Mouse (Mus musculus) midbrain, embryonic 13.5 days (tissue): Measurements from ENCODE around the gene Krit1. TPM values are rescaled to one million over a fixed set of nuclear protein-coding genes. Genes with fewer than 3 reads are reported as not detected.
"Not testable (repeated sequence)": the region's sequence is repeated elsewhere in the genome, so short reads cannot be mapped to it uniquely, and the experiment has no call there.

ENCODE experiments used
- ATAC-seq: fragments of 200-750 bp; cut with Nextera tagmentation; 2 replicates; pipeline ENCODE4 v1.8.0; 2017; ENCODE audit warnings: mild to moderate bottlenecking, moderate TSS enrichment, moderate library complexity
- H3K27ac ChIP-seq: fragments of 300-500 bp; sonication (generic); 2 replicates; pipeline ENCODE4 v1.5.1; 2015; ENCODE audit warnings: inconsistent platforms, mild to moderate bottlenecking, moderate library complexity
- H3K27me3 ChIP-seq: fragments of 300-500 bp; sonication (generic); 2 replicates; pipeline ENCODE4 v1.6.1; 2015; ENCODE audit warnings: mild to moderate bottlenecking, inconsistent platforms
- H3K36me3 ChIP-seq: fragments of 300-500 bp; sonication (generic); 2 replicates; pipeline ENCODE4 v1.6.1; 2015; ENCODE audit warnings: mild to moderate bottlenecking, inconsistent platforms
- H3K4me1 ChIP-seq: fragments of 300-500 bp; sonication (generic); replicated peaks from 2 replicates; pipeline ENCODE4 v1.6.1; 2015; ENCODE audit warnings: inconsistent platforms
- H3K4me2 ChIP-seq: fragments of 300-500 bp; sonication (generic); replicated peaks from 2 replicates; pipeline ENCODE4 v1.6.1; 2015; ENCODE audit warnings: moderate library complexity, mild to moderate bottlenecking, inconsistent platforms
- H3K4me3 ChIP-seq: fragments of 300-500 bp; sonication (generic); replicated peaks from 2 replicates; pipeline ENCODE4 v1.5.1; 2015; ENCODE audit warnings: mild to moderate bottlenecking, inconsistent platforms
- H3K9ac ChIP-seq: fragments of 300-500 bp; sonication (generic); replicated peaks from 2 replicates; pipeline ENCODE4 v1.6.1; 2015; ENCODE audit warnings: mild to moderate bottlenecking, inconsistent platforms
- H3K9me3 ChIP-seq: fragments of 300-500 bp; sonication (generic); 2 replicates; pipeline ENCODE4 v1.6.1; 2016; ENCODE audit warnings: mild to moderate bottlenecking, inconsistent platforms
- WGBS: fragments of 180-500 bp; shearing (Covaris S2); methylation state at CpG from one replicate; pipeline ENCODE4 v1.1.7; 2015; 5-methylcytosine and 5-hydroxymethylcytosine counted together
- polyA plus RNA-seq: library from polyadenylated mRNA; unstranded; fragments of >200 nt; fragmentation: Nextera tagmentation; extraction: Ambion mirVana; gene quantifications from 2 replicates; pipeline ENCODE4 v1.2.1, GENCODE M21; 2015

Krit1 gene
- polyA plus RNA-seq, 1 experiment from 2014 or later = 73.3 TPM

DNA sequence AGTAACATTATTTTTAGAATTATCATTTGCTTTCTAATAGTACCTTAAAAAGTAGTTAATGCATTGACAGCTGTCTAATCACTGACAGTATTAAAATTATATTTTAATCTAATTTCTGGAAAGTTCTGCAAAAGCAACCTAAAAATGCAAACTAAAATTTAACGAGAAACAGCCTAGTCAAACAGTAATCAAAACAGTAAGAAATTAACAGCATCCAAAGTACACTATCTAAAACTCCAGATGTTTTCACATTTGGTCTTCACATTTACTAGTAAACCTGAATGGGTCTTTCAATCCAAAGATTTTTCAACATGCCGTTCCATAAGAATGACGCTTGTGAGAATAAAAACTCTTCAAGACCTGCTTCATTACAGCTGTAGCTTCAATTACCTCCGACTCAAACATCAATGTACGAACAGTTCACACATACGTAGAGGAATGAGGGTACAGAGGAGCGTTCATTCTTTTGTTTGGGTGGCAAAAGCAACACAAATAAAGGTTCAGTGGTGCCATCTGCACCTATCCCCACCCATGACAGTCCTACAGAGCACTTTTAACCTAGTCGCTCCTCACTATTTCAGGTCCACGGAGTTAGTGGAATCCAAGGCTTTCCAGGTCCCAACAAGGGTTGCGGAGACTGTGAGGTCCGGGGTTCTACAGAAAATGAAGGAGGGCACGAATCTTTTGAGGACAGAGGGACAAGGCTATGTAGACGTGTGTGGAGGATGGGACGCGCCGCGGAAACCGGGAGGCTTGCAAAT, 1.1 kb upstream of the Krit1 start:
- H3K9me3 ChIP-seq = no peaks in the 10 kb centered on the region
- peaks cover 26% of the 10 kb centered on the region for H3K4me1 ChIP-seq
- peak; percentile 1; the same call in 1 of the 2 replicates for ATAC-seq
- peak overlapping the region; percentile 92 for H3K27ac ChIP-seq
- peak overlapping the region; percentile 91 for H3K4me2 ChIP-seq
- H3K27me3 ChIP-seq = no peaks in the 10 kb centered on the region
- WGBS = 7% methylated on average over 18 of the region's 18 CpGs
- H3K36me3 ChIP-seq = no peaks in the 10 kb centered on the region
- peak overlapping the region; percentile 81 for H3K4me3 ChIP-seq
- peak overlapping the region; percentile 90 for H3K9ac ChIP-seq

DNA sequence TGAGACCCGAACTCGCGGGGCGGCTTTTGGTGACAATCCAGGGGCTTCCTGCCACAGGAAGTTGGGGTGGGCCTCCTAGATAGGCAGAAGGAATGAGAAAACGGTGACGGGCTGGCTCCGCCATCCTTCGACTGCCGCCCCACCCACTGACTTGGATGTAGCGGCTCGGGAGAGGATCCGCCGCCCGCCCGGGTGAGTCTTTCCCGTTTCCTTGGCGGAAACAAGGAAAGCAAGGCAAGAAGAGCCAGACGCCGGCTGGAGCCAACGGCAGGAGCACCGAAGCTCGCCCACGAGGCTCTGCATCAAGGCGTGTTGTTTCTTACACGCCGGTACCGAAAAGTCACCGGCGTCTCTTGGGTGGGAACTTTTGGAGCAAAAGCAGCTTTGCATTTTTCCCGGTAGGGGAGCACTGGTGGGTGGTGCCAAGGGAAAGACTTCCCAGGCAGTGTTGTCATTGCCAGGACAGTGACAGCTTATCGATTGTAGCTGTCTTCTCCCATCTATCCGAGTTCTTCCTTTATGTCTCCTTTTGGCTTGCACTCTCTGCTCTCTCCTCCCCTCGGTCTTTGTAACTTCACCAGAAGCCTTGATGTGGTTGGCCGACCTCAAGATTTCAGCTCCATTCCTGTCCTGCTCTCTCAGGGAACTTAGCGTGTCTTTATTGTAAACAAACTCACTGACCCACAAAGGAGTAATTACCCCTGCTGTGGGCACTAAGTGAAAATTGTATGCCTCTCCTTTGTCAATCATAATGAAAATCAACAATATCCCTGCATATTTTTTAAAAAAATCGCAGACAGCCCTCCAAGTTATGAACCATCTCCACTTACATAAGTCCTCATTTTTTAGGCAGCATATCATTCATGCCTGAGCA, 545 bp downstream of the Krit1 start:
- Histone ChIP-seq H3K4me2 (peak overlapping the region; percentile 91), H3K27ac (peak overlapping the region; percentile 92), H3K9me3 (no peaks in the 10 kb centered on the region), H3K4me3 (peak overlapping the region; percentile 81), H3K9ac (peak overlapping the region; percentile 90), H3K27me3 (no peaks in the 10 kb centered on the region), H3K36me3 (0 out of 2 replicates have a peak, but pooled peaks cover 5% of the 10 kb centered on the region), H3K4me1 (peaks cover 26% of the 10 kb centered on the region)
- ATAC-seq = peak; percentile 5; the same call in 1 of the 2 replicates
- under 1% methylated on average over 36 of the region's 36 CpGs for WGBS

DNA sequence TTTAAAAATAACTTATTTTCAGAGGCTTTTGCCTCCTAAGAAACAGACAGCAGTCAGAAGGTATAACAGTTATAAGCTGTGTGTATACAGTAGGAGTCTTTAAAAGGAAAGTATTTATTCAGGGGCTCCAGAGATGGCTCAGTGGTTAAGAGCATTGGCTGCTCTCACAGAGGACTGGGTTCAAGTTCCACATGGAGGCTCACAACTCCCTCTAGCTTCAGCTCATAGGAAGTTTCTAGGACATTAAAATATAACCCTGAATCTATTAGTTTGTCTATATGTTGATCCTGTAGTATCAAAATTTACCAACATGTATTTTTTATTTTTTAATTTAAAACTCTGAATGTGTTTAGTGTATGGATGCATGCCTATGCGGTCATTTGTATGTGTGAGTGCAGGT, 5.5 kb downstream of the Krit1 start:
- peaks cover 8% of the 10 kb centered on the region for H3K4me1 ChIP-seq
- no peak for ATAC-seq
- no peak overlapping the region for H3K27ac ChIP-seq
- no peak overlapping the region for H3K9ac ChIP-seq
- 97% methylated on average over 1 of the region's 1 CpGs for WGBS
- peaks cover 27% of the 10 kb centered on the region for H3K36me3 ChIP-seq
- no peaks in the 10 kb centered on the region for H3K27me3 ChIP-seq
- no peak overlapping the region for H3K4me2 ChIP-seq
- H3K9me3 ChIP-seq = no peaks in the 10 kb centered on the region
- no peak overlapping the region for H3K4me3 ChIP-seq

DNA sequence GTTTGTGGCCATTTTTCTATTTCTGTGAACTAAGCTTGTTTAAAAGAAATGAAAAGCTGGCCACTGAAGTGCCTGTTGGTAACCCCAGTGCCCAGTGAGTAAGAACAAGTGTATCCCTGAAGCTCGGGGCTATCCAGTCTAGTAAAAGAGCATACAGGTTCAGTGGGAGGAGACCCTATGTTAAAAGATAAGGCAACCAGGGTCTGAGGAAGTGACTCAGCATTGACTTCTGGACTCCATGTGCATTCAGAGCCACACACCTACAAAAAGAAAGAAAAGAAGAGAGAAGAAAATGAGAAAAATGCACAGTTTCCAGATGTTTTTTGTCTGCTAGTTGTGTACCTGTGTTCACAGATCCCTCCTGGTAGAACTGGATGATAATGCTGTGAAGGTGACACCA, 31.1 kb downstream of the Krit1 start:
- H3K4me3 ChIP-seq = no peak overlapping the region
- H3K4me2 ChIP-seq = no peak overlapping the region
- no peaks in the 10 kb centered on the region for H3K9me3 ChIP-seq
- no peaks in the 10 kb centered on the region for H3K27me3 ChIP-seq
- ATAC-seq = no peak
- 95% methylated on average over 1 of the region's 1 CpGs for WGBS
- H3K36me3 ChIP-seq = peaks cover 51% of the 10 kb centered on the region
- no peak overlapping the region for H3K9ac ChIP-seq
- H3K4me1 ChIP-seq = no peaks in the 10 kb centered on the region
- H3K27ac ChIP-seq = no peak overlapping the region

DNA sequence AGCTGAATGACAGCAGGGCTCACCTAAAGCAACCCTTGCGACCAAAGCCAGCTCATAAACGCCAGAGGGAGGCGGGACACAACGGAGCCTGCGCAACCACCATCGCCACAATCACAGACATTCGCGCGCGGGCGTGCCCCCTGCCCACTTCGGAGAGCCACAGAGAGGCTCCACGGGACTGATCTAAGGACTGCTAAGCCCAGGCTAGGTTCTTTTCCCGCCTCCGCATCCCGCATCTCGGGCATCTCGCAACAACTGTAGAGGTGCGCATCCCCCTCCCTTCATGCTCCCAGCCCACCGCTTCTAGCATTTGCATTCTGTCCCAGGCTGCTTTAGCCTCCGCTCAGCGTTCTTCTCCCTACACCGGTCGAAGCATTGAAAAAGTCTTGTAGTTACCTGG, 42.0 kb downstream of the Krit1 start, which contains the start of gene Lrrd1:
Gene Lrrd1 (plus strand): TSS at position 148 of the 400 bp plus-strand sequence.
- Histone ChIP-seq H3K27ac (no peak within 1 kb of the TSS), H3K27me3 (no peaks in the 10 kb centered on the region), H3K9ac (peak within 1 kb of the TSS; percentile 65), H3K4me2 (peak within 1 kb of the TSS; percentile 66), H3K4me1 (peaks cover 5% of the 10 kb centered on the region), H3K4me3 (peak within 1 kb of the TSS; percentile 43), H3K36me3 (peaks cover 8% of the 10 kb centered on the region), H3K9me3 (no peaks in the 10 kb centered on the region)
- ATAC-seq = peak; percentile 71
- WGBS = 6% methylated on average over 24 of the region's 24 CpGs

DNA sequence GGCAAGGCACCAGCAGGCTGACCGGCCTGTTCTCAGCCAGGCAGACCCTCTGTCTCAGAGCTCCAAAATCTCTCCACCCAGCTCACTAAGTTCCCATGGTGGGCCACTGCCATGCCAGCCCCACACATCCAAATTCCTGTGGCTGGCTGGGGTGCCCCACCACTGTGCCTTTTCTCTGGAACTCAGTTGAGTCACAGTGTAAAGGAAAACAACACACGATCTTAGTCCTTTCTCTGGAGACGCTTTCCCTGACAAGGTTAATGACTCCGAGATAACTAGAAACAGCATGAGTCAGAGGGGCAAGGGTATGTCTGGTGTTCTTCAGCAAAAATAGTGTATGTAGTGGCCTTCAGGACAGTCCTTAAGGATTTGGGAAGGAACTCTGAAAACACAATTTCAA, 67.2 kb downstream of the Krit1 start:
- no peaks in the 10 kb centered on the region for H3K4me1 ChIP-seq
- no peaks in the 10 kb centered on the region for H3K9me3 ChIP-seq
- H3K9ac ChIP-seq = no peak overlapping the region
- no peak for ATAC-seq
- no peak overlapping the region for H3K4me3 ChIP-seq
- H3K36me3 ChIP-seq = no peaks in the 10 kb centered on the region
- no peak overlapping the region for H3K27ac ChIP-seq
- WGBS = 88% methylated on average over 4 of the region's 4 CpGs
- H3K27me3 ChIP-seq = no peaks in the 10 kb centered on the region
- no peak overlapping the region for H3K4me2 ChIP-seq

DNA sequence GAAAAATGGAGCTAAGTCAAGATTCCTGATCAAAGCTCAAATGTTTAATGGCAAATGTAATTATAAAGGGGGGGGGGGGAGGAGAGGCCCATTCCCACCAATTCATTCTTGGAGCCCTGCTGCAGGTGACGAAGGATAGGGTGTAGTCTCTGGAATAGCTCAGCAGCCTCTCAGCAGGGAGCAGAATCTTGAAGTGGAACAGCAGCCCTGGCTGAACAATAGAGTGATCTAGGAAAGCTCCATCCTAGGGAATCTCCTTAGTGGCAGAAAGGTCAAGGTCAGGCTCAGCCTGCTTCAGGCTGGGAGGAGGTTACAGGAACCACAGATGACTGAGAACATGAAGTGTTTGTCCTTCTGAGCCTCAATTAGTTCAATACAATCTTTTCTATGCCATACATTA, 69.4 kb downstream of the Krit1 start:
- H3K4me1 ChIP-seq = no peaks in the 10 kb centered on the region

DNA sequence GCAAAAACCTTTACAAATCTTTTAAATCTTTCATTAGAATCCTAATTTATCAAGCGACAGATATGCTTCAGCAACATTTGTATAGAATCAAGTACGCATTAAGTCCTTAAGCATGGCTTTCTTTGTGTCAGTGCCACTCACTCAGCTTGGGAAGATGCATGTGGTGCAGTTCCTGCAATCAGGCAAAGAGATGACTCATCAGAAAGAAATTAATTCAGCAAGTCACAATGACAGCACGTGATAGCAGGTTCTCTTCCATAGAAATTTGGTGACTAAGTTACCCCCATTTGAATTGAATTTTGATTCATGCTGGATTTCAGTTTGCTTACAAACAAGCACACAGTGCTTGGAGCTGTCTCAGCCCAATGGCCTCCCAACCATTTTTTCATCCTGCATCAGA, 70.5 kb downstream of the Krit1 start:
- no peak for ATAC-seq
- H3K4me1 ChIP-seq = no peaks in the 10 kb centered on the region
- no peak overlapping the region for H3K9ac ChIP-seq
- no peak overlapping the region for H3K27ac ChIP-seq
- H3K27me3 ChIP-seq = no peaks in the 10 kb centered on the region
- no peak overlapping the region for H3K4me2 ChIP-seq
- H3K4me3 ChIP-seq = no peak overlapping the region
- no peaks in the 10 kb centered on the region for H3K36me3 ChIP-seq
- H3K9me3 ChIP-seq = no peaks in the 10 kb centered on the region
- WGBS = 76% methylated on average over 3 of the region's 3 CpGs

More for the DNA sequence above, 69.4 kb downstream of the Krit1 start:
- no peaks in the 10 kb centered on the region for H3K9me3 ChIP-seq
- WGBS = 22% methylated on average over 1 of the region's 1 CpGs
- H3K4me3 ChIP-seq = no peak overlapping the region
- H3K27me3 ChIP-seq = no peaks in the 10 kb centered on the region
- H3K27ac ChIP-seq = no peak overlapping the region
- no peak overlapping the region for H3K9ac ChIP-seq
- H3K4me2 ChIP-seq = no peak overlapping the region
- no peak for ATAC-seq
- H3K36me3 ChIP-seq = no peaks in the 10 kb centered on the region

DNA sequence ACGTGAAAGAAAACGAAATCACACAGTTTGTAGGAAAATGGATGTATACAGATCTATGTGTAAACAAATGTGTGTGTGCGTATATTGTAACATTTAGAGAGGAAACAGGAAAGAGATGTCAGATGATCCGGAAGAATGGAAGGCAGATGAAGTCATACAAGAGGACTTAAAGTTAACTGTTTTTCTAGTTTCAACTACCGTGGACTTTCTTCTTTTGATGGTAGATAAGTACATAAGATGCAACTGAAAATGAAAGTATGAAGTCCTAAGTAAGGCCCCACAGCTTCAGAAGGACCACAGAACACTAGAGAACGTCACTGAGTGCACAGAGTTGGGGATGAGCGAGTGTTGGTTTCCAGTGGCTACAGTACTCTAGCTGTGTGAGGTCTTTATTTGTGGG, 83.9 kb downstream of the Krit1 start:
- not testable (repeated sequence) for H3K4me2 ChIP-seq, H3K9ac ChIP-seq, ATAC-seq, H3K27me3 ChIP-seq, H3K36me3 ChIP-seq, H3K4me3 ChIP-seq, H3K27ac ChIP-seq, H3K4me1 ChIP-seq, H3K9me3 ChIP-seq
- 89% methylated on average over 7 of the region's 7 CpGs for WGBS

DNA sequence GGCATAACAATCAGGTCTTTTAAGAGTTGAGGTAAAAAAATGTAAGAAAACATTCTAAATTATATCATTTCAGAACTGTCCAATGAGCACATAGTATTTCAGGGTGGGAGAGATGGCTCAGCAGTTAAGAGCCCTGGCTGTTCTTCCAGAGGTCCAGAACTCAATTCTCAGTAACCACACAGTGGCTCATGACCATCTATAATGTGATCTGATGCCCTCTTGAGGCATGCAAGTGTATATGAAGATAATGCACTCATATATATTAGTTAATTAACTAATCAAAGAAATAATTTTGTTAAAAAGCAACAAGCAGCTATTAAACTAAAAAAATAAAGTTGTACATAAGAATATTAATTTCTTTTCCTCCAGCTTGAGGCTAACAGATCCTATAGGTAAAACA, 86.2 kb downstream of the Krit1 start:
- no peaks in the 10 kb centered on the region for H3K27me3 ChIP-seq
- no peaks in the 10 kb centered on the region for H3K36me3 ChIP-seq
- H3K9ac ChIP-seq = no peak overlapping the region
- no peak overlapping the region for H3K4me3 ChIP-seq
- ATAC-seq = no peak
- no peak overlapping the region for H3K4me2 ChIP-seq
- no peak overlapping the region for H3K27ac ChIP-seq
- peaks cover 10% of the 10 kb centered on the region for H3K4me1 ChIP-seq
- no peaks in the 10 kb centered on the region for H3K9me3 ChIP-seq

DNA sequence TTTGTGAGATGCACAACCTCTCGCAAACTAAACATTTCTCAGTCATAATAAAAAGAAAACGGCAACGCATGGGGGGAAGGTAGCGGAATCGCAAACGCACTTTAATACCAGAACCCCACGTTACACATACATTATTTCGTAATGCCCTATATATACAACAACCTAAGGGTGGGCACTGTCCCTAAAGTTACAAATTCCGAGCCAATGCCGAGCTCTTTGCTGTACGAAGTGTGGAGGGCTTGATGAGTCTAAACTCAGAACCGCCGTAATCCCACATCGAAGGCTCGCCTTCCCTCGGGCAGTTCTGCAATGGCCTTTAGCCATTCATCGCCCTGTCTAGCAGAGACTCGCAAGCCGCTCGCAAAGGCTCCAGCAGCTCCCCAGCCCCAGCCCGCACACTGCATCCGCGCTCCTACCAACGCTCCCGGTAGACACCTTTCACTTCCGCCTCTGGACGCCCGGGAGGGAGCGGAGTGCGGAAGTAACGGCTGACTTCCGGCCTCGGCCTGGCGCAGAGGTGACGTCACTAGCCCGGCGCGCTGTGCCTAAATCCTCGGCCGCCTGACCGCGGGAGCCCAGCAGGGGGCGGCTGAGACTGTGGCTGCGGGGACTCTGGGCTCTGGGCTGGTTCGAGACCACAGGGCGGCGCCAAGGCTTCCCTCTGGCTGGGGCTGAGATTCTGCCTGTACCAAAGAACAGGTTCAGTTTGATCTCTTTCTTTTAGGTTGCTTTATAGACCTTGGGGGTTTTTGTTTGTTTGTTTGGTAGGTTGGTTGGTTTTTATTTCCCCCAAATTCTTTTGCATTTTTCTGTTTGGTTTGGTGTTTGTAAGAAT, 90.7 kb downstream of the Krit1 start, which contains the start of gene Mterf1a:
Gene Mterf1a (minus strand): TSS at position 475 of the 835 bp plus-strand sequence.
- under 1% methylated on average over 9 of the region's 47 CpGs for WGBS

More for the DNA sequence above, 90.7 kb downstream of the Krit1 start, which contains the start of gene Mterf1a:
- not testable (repeated sequence) for H3K4me1 ChIP-seq, H3K27ac ChIP-seq, H3K36me3 ChIP-seq, H3K9me3 ChIP-seq, H3K27me3 ChIP-seq
- peak within 1 kb of the TSS; percentile 45 for H3K4me3 ChIP-seq
- peak within 1 kb of the TSS; percentile 62 for H3K9ac ChIP-seq
- peak; percentile 99 for ATAC-seq
- peak within 1 kb of the TSS; percentile 63 for H3K4me2 ChIP-seq
